9 mouse cellular contexts compared by ENCODE assay signal in the genomic region with DNA sequence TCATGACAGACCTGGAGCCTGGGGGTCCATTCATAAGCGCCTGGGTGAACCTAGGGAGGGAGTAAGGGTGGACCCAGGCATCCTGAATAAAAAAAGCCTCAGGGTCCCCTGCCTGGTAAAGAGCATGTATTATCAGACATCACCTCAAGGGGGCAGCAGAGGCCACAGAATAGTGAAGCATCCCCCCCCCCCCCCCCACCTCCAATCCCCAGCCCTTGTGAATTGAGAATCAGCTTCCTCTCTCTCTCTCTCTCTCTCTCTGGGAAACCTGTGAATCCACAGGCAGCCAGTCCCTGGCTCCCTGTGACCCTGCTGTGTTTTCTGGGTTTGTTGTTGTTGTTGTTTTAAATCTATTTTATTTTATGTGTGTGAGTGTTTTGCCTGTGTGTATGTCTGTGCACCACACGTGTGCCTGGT. TPM values are rescaled to one million over a fixed set of nuclear protein-coding genes. Genes with fewer than 3 reads are reported as not detected.
A peak's percentile ranks its signal among the peaks of the same experiment; 100 is the strongest.
DNase-seq lines count a peak whose midpoint lies in the region.
"Had no signal": no experiment of that assay in that cellular context is flagged by ENCODE, and none has a peak within 500 bp of the region (broad histone marks: within the 10 kb centered on the region; RNA-seq: fewer than 3 reads in every experiment).

No protein-coding gene starts in this region.

- H3K4me3 ChIP-seq in heart, embryonic 10.5 days, result no peak overlapping the region
- H3K4me3 ChIP-seq in midbrain, embryonic 10.5 days, result no peak overlapping the region
- H3K4me3 ChIP-seq: limb, embryonic 12.5 days had no signal

- no peaks in the 10 kb centered on the region for H3K4me1 ChIP-seq in heart, embryonic 10.5 days
- H3K4me1 ChIP-seq in midbrain, embryonic 10.5 days, result peaks cover 6% of the 10 kb centered on the region

- DNase-seq in heart, adult 8-10 months (ENCODE audit: low spot score), result peak; percentile 69
- DNase-seq in heart, embryonic 10.5 days (ENCODE audit: low spot score), result no peak
- DNase-seq in ES-CJ7 (ENCODE audit: low read depth, low spot score), result peak; percentile 56
- DNase-seq in cerebellum, postnatal 14 days, result peak; percentile 79 to 90
- peak; percentile 43 to 50 for DNase-seq in heart, adult 9 months (ENCODE audit: low spot score in 2 of 2)
- DNase-seq in kidney, postnatal 14 days, result peak; percentile 69
- DNase-seq in midbrain, embryonic 10.5 days (ENCODE audit: low spot score), result peak; percentile 72
- DNase-seq in testis, postnatal 10 days (ENCODE audit: low spot score), result peak; percentile 88

- 19% methylated on average over 2 of the region's 2 CpGs for WGBS in heart, embryonic 10.5 days
- WGBS in midbrain, embryonic 10.5 days, result 28% methylated on average over 2 of the region's 2 CpGs

- H3K27me3 ChIP-seq in heart, embryonic 10.5 days (ENCODE audit: insufficient read depth, poor library complexity, severe bottlenecking), result peaks cover 37% of the 10 kb centered on the region; the same call in 1 of the 2 replicates
- no peaks in the 10 kb centered on the region for H3K27me3 ChIP-seq in midbrain, embryonic 10.5 days (ENCODE audit: low read depth, poor library complexity, severe bottlenecking)

- H3K27ac ChIP-seq in heart, embryonic 10.5 days, result no peak overlapping the region
- H3K27ac ChIP-seq in midbrain, embryonic 10.5 days (replicated peaks), result no peak overlapping the region
- H3K27ac ChIP-seq: limb, embryonic 12.5 days had no signal

- no peaks in the 10 kb centered on the region for H3K36me3 ChIP-seq in heart, embryonic 10.5 days
- no peaks in the 10 kb centered on the region for H3K36me3 ChIP-seq in midbrain, embryonic 10.5 days
- H3K36me3 ChIP-seq: limb, embryonic 12.5 days had no signal

- H3K9me3 ChIP-seq in heart, embryonic 10.5 days, result peaks cover 1% of the 10 kb centered on the region; the same call in 1 of the 2 replicates
- no peaks in the 10 kb centered on the region for H3K9me3 ChIP-seq in midbrain, embryonic 10.5 days (replicated peaks)
- H3K9me3 ChIP-seq: limb, embryonic 12.5 days had no signal

RNA-seq across cellular contexts. Expression of gene Psmg3, which starts 11.8 kb away (rescaled TPM):
- total RNA-seq in heart, adult 8-10 months (2022), result 10 to 100 TPM in 1 of 4 experiments, 1 to 10 TPM in 3; 7.0 to 10.6 (median 9.1) TPM
- 57.0 and 76.5 TPM in 2 replicates for polyA plus RNA-seq in heart, embryonic 10.5 days (2016; fragmentation: Nextera tagmentation; extraction: Ambion mirVana)
- 100 and 102 TPM in 2 replicates for polyA plus RNA-seq in midbrain, embryonic 10.5 days (2016; fragmentation: Nextera tagmentation; extraction: Ambion mirVana)

RNA-seq across cellular contexts. Expression of gene Gm26938, which starts 12.3 kb away (rescaled TPM):
- total RNA-seq in heart, adult 8-10 months (2022), result not detected
- polyA plus RNA-seq in heart, embryonic 10.5 days (2016; fragmentation: Nextera tagmentation; extraction: Ambion mirVana), result not detected in 2 replicates
- polyA plus RNA-seq in midbrain, embryonic 10.5 days (2016; fragmentation: Nextera tagmentation; extraction: Ambion mirVana), result not detected in 2 replicates

RNA-seq across cellular contexts. Expression of gene Tmem184a, which starts 18.8 kb away (rescaled TPM):
- total RNA-seq in heart, adult 8-10 months (2022), result under 1 TPM in 3 of 4 experiments, not detected in 1; 0.22 to 0.87 (median 0.47) TPM
- polyA plus RNA-seq in heart, embryonic 10.5 days (2016; fragmentation: Nextera tagmentation; extraction: Ambion mirVana), result 2.8 and 3.6 TPM in 2 replicates
- 0.84 and 1.2 TPM in 2 replicates for polyA plus RNA-seq in midbrain, embryonic 10.5 days (2016; fragmentation: Nextera tagmentation; extraction: Ambion mirVana)

RNA-seq across cellular contexts. Expression of gene Mafk, which starts 47.2 kb away (rescaled TPM):
- total RNA-seq in heart, adult 8-10 months (2022), result 10 to 100 TPM; 27.3 to 35.9 (median 33.9) TPM
- 20.7 and 25.1 TPM in 2 replicates for polyA plus RNA-seq in heart, embryonic 10.5 days (2016; fragmentation: Nextera tagmentation; extraction: Ambion mirVana)
- 9.7 and 9.9 TPM in 2 replicates for polyA plus RNA-seq in midbrain, embryonic 10.5 days (2016; fragmentation: Nextera tagmentation; extraction: Ambion mirVana)
